Mouse (Mus musculus) hindbrain, postnatal 0 days (tissue): ENCODE data around the gene Rnf20. TPM values are rescaled to one million over a fixed set of nuclear protein-coding genes. Genes with fewer than 3 reads are reported as not detected.
A peak's percentile ranks its signal among the peaks of the same experiment; 100 is the strongest.

Experiments used
- ATAC-seq: fragments of 200-750 bp; cut with Nextera tagmentation; 2 replicates; pipeline ENCODE4 v1.8.0; 2017; ENCODE audit warnings: mild to moderate bottlenecking, moderate TSS enrichment, moderate library complexity
- DNase-seq: peaks from one replicate; pipeline ENCODE4 v3.0.0-alpha.2; 2015; ENCODE audit warnings: low spot score
- H3K27ac ChIP-seq: fragments of 300-500 bp; sonication (generic); 2 replicates; pipeline ENCODE4 v1.5.1; 2014; ENCODE audit warnings: mild to moderate bottlenecking
- H3K27me3 ChIP-seq: fragments of 300-500 bp; sonication (generic); 2 replicates; pipeline ENCODE4 v1.6.1; 2014; ENCODE audit warnings: low read length, mixed read lengths; ENCODE audit not compliant: insufficient read depth
- H3K36me3 ChIP-seq: fragments of 300-500 bp; sonication (generic); 2 replicates; pipeline ENCODE4 v1.6.1; 2014; ENCODE audit warnings: low read length, mixed read lengths; ENCODE audit not compliant: insufficient read depth
- H3K4me1 ChIP-seq: fragments of 300-500 bp; sonication (generic); 2 replicates; pipeline ENCODE4 v1.6.1; 2014; ENCODE audit warnings: antibody characterized with exemption, low read length, mixed read lengths; ENCODE audit not compliant: insufficient read depth
- H3K4me2 ChIP-seq: fragments of 300-500 bp; sonication (generic); 2 replicates; pipeline ENCODE4 v1.6.1; 2014; ENCODE audit warnings: low read depth, mild to moderate bottlenecking, low read length, moderate library complexity, mixed read lengths
- H3K4me3 ChIP-seq: fragments of 300-500 bp; sonication (generic); 2 replicates; pipeline ENCODE4 v1.5.1; 2014; ENCODE audit warnings: low read length
- H3K9ac ChIP-seq: fragments of 300-500 bp; sonication (generic); replicated peaks from 2 replicates; pipeline ENCODE4 v1.6.1; 2014; ENCODE audit warnings: mild to moderate bottlenecking, low read length, moderate library complexity, mixed read lengths
- H3K9me3 ChIP-seq: fragments of 300-500 bp; sonication (generic); 2 replicates; pipeline ENCODE4 v1.6.1; 2016; ENCODE audit warnings: low read length, mixed read lengths
- CTCF ChIP-seq: IDR thresholded peaks from 2 replicates; pipeline ENCODE4 v1.5.1; 2016; ENCODE audit warnings: antibody characterized with exemption, control low read depth, low read depth
- WGBS: fragments of 180-500 bp; shearing (Covaris S2); extraction: QIAGEN DNeasy Blood & Tissue Kit; methylation state at CpG from one replicate; pipeline ENCODE4 v1.1.7; 2014; 5-methylcytosine and 5-hydroxymethylcytosine counted together
- polyA plus RNA-seq: library from polyadenylated mRNA; unstranded; fragments of >200 nt; fragmentation: Nextera tagmentation; extraction: Ambion mirVana; gene quantifications from 2 replicates; pipeline ENCODE4 v1.2.1, GENCODE M21; 2015
- total RNA-seq: library from RNA; depleted of rRNA; stranded (reverse); fragments of >200 nt; gene quantifications from 2 replicates; pipeline ENCODE4 v1.2.3, GENCODE M21; 2014

Rnf20 gene
- total and polyA plus RNA-seq, 2 experiments from 2014 or later: 44.8 to 52.0 TPM

DNA sequence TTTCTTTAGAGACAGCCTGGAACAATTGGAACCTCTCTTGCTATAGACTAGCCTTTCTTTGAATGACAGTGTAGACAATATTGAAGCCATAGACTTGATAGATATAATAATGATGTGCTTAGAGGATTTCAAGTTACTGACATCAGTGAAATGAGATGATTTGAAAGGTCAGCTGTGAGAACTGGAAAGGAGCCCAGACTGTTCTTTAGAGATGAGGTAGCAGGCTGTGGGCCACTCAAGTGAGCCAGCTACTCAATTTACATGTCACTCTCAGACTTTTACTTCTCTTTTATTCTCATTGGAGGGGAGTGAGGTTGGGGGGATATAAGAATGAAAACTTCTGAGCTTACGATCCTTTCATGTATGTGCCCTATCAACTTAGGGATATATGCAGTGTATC lies 27.6 kb downstream of the Rnf20 start:
- H3K4me3 ChIP-seq: no peak overlapping the region
- H3K36me3 ChIP-seq: peaks cover 36% of the 10 kb centered on the region
- no peak overlapping the region for H3K9ac ChIP-seq
- DNase-seq: peak; percentile 19
- H3K27me3 ChIP-seq: no peaks in the 10 kb centered on the region
- H3K27ac ChIP-seq: no peak overlapping the region
- WGBS: 69% methylated on average over 1 of the region's 1 CpGs
- TF ChIP-seq CTCF: no peak
- ATAC-seq: no peak
- H3K4me2 ChIP-seq: no peak overlapping the region
- no peaks in the 10 kb centered on the region for H3K4me1 ChIP-seq
- no peaks in the 10 kb centered on the region for H3K9me3 ChIP-seq

DNA sequence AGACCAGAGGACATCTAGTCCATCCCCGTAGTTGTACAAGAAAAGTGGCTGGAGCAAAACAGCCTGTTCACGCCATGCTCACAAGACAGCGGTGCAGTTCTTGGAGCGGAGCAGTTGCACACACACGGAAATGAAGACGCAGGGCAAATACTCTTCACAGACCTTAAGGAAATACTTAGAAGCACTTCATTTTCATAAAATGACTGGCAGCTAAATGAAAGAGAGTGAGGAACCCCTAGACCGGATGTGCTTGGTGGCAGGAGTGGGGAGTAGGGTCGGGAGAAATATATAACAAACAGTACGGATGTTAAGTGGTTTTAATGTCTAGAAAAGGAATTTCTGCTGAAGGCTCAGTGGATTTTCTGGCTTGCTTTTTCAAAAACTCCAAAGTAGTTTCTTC lies 29.9 kb downstream of the Rnf20 start:
- Histone ChIP-seq H3K4me1 (no peaks in the 10 kb centered on the region), H3K4me3 (no peak overlapping the region), H3K36me3 (peaks cover 21% of the 10 kb centered on the region), H3K9ac (no peak overlapping the region), H3K9me3 (no peaks in the 10 kb centered on the region), H3K27ac (no peak overlapping the region), H3K4me2 (no peak overlapping the region), H3K27me3 (no peaks in the 10 kb centered on the region)
- ATAC-seq: no peak
- WGBS: 95% methylated on average over 9 of the region's 9 CpGs
- no peak for DNase-seq
- TF ChIP-seq CTCF: no peak

DNA sequence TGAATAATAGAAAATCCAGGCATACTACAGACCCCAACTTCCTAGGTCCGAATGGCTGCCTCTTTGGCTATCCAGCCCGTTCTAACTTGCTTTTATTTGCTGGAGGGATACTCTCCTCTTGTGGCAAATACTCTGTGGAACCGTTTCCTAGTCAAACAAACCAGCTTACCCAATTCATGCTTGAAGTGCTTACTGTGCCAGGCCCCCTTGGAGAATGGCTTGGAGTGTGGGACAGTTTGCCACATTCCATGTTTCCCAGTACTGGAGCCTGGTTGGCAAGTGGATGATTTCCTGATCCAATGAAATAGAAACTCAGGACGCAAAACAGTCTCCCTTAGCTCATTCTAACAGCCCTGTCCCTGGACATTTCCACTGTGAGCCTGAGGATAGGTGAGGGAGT lies 30.4 kb downstream of the Rnf20 start:
- H3K27ac ChIP-seq: no peak overlapping the region
- H3K9me3 ChIP-seq: no peaks in the 10 kb centered on the region
- no peaks in the 10 kb centered on the region for H3K27me3 ChIP-seq
- DNase-seq: no peak
- peaks cover 19% of the 10 kb centered on the region for H3K36me3 ChIP-seq
- WGBS: 88% methylated on average over 4 of the region's 4 CpGs
- no peak overlapping the region for H3K9ac ChIP-seq
- no peak for TF ChIP-seq CTCF
- no peak overlapping the region for H3K4me2 ChIP-seq
- ATAC-seq: no peak
- no peak overlapping the region for H3K4me3 ChIP-seq
- no peaks in the 10 kb centered on the region for H3K4me1 ChIP-seq

DNA sequence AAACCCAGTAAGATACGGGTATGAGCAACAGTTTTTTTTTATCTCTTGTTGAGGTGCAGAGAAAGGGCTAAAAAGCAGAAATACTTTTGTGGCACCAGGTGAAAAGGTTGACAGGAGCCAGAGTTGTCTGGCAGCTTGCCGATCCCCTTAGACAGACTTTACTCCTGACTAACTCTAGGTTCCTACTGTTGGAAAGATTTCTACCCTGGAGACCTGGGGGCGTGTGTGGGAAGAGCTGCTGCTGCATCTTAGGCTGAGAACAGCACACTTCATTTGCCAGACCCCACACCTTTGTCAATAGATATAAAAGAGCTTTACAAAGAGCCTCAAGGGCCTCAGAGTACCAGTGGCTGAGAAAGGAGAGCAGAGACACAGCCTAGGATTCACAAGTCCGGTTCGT lies 33.0 kb downstream of the Rnf20 start:
- 87% methylated on average over 5 of the region's 5 CpGs for WGBS
- DNase-seq (no peak), ATAC-seq (no peak)
- Histone ChIP-seq H3K9me3 (no peaks in the 10 kb centered on the region), H3K36me3 (peaks cover 9% of the 10 kb centered on the region; the same call in 1 of the 2 replicates), H3K4me2 (no peak overlapping the region), H3K4me1 (no peaks in the 10 kb centered on the region), H3K9ac (no peak overlapping the region), H3K27ac (no peak overlapping the region), H3K27me3 (no peaks in the 10 kb centered on the region), H3K4me3 (no peak overlapping the region)
- no peak for TF ChIP-seq CTCF

DNA sequence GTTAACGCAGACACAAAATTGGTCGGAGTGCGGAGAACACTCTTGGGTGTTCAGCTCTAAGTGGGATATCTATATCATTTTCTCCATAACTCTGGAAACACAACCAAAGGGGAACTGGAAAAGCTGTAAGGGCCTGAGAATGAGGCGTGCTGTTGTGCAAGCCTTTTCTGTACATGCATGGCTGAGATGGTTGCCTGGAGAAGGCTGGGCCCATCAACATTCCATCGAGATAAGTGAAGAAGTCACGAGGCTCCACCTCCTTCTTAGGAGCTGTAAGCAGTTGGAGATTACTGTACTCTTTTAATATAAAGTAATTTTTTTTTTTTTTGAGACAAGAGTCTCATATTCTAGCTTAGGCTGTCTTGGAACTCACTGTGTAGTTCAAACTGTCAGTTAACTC lies 44.3 kb downstream of the Rnf20 start:
- Histone ChIP-seq H3K9ac (no peak overlapping the region), H3K27me3 (no peaks in the 10 kb centered on the region), H3K36me3 (no peaks in the 10 kb centered on the region), H3K4me1 (no peaks in the 10 kb centered on the region), H3K27ac (no peak overlapping the region), H3K9me3 (no peaks in the 10 kb centered on the region), H3K4me2 (no peak overlapping the region), H3K4me3 (no peak overlapping the region)
- 89% methylated on average over 6 of the region's 6 CpGs for WGBS
- no peak for ATAC-seq
- DNase-seq: no peak
- no peak for TF ChIP-seq CTCF

DNA sequence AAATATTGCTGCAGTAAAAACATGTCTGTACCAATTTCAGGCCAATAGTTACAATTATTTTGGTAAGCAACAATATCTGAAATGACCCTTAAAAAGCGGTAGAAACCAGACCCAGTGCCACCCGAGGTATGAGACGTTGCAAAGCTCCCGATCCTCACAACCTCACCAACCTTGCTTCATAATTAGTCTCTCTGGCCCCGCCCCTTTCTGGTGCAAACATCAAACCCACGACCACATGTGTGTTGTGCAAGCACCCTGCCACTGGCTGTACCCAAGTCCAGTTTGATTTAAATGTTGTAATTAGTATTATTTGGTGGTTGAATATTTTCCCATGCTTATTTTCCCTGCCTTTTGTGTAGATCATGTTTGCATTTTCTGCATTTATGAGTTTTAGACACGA lies 45.0 kb downstream of the Rnf20 start:
- Histone ChIP-seq H3K36me3 (no peaks in the 10 kb centered on the region), H3K27ac (no peak overlapping the region), H3K9me3 (no peaks in the 10 kb centered on the region), H3K4me2 (no peak overlapping the region), H3K9ac (no peak overlapping the region), H3K4me3 (no peak overlapping the region), H3K4me1 (no peaks in the 10 kb centered on the region), H3K27me3 (no peaks in the 10 kb centered on the region)
- DNase-seq: no peak
- ATAC-seq: no peak
- no peak for TF ChIP-seq CTCF
- WGBS: 82% methylated on average over 7 of the region's 7 CpGs

DNA sequence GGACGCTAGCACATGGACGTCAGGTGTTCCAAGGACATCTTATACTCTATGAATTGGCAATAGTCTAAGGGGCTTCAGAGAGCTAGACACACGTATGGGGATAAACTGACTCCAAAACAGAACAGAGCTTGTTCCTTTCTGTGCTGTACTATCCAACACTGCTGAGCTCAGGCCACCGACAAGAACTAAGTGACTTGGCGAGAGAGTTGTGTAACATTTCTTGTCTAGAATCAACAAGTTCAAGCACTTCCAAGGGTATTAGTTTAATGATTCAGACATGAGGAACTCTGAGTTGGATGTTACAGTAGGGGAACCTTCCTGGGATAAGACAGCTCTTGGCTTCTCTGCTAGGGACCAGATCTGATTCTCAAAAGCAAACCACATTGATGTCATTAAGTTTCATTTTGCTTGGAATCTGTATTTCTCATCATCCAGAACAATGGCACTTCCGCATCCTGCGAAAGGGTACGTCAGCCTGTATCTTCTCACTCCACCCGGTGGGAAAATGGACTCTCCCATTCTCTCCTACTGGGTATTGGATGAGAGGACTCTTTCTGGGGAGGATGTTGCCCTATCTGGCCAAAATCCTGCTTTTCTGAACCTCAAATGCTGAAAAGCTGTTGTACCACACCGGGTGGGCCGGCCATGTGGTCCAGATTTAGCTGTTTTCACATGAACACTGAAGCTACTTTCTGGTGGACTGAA lies 48.5 kb downstream of the Rnf20 start:
- DNase-seq (no peak), ATAC-seq (no peak)
- Histone ChIP-seq H3K27ac (no peak overlapping the region), H3K9me3 (no peaks in the 10 kb centered on the region), H3K4me3 (no peak overlapping the region), H3K9ac (no peak overlapping the region), H3K27me3 (no peaks in the 10 kb centered on the region), H3K36me3 (no peaks in the 10 kb centered on the region), H3K4me1 (no peaks in the 10 kb centered on the region), H3K4me2 (no peak overlapping the region)
- TF ChIP-seq CTCF: no peak
- WGBS: 92% methylated on average over 11 of the region's 11 CpGs
